Mouse (Mus musculus): ENCODE results near the gene Nt5dc2. TPM values are rescaled to one million over a fixed set of nuclear protein-coding genes. Genes with fewer than 3 reads are reported as not detected.

The Nt5dc2 gene
- polyA plus RNA-seq, 1 experiment, result 141 TPM

GRCm38 (mm10) chr14:31165010-31165409 lies 34.2 kb downstream of the Nt5dc2 start:
- no peak overlapping the region for H3K4me3 ChIP-seq (ENCODE audit: low read depth, low read length)
- H3K9ac ChIP-seq (ENCODE audit: low read depth, poor library complexity, severe bottlenecking), result no peak overlapping the region
- H3K27ac ChIP-seq (ENCODE audit: insufficient read depth, low read length), result no peak overlapping the region
- no peaks in the 10 kb centered on the region for H3K9me3 ChIP-seq (replicated peaks; ENCODE audit: control insufficient read depth, insufficient read depth, low read length, poor library complexity, severe bottlenecking)
- H3K36me3 ChIP-seq (ENCODE audit: control insufficient read depth, insufficient read depth, low read length, poor library complexity, severe bottlenecking), result no peaks in the 10 kb centered on the region
- H3K27me3 ChIP-seq (ENCODE audit: control insufficient read depth, insufficient read depth, low read length, poor library complexity, severe bottlenecking), result no peaks in the 10 kb centered on the region
- TF ChIP-seq EP300 (IDR thresholded peaks at IDR 0.05; ENCODE audit: insufficient read depth, low read depth, low read length) (no peak), POLR2A (IDR thresholded peaks at IDR 0.05; ENCODE audit: insufficient read depth, low read length) (no peak), CTCF (IDR thresholded peaks at IDR 0.05; ENCODE audit: low read depth, low read length) (no peak)
- no peaks in the 10 kb centered on the region for H3K4me1 ChIP-seq (ENCODE audit: control insufficient read depth, insufficient read depth, low read length)

- no peak overlapping the region for H3K4me3 ChIP-seq (ENCODE audit: low read depth, low read length)
- H3K4me1 ChIP-seq (ENCODE audit: control insufficient read depth, insufficient read depth, low read length), result no peaks in the 10 kb centered on the region
- H3K9ac ChIP-seq (ENCODE audit: low read depth, poor library complexity, severe bottlenecking), result no peak overlapping the region
- H3K36me3 ChIP-seq (ENCODE audit: control insufficient read depth, insufficient read depth, low read length, poor library complexity, severe bottlenecking), result no peaks in the 10 kb centered on the region
- no peaks in the 10 kb centered on the region for H3K27me3 ChIP-seq (ENCODE audit: control insufficient read depth, insufficient read depth, low read length, poor library complexity, severe bottlenecking)
- TF ChIP-seq POLR2A (IDR thresholded peaks at IDR 0.05; ENCODE audit: insufficient read depth, low read length) (no peak), CTCF (IDR thresholded peaks at IDR 0.05; ENCODE audit: low read depth, low read length) (no peak), EP300 (IDR thresholded peaks at IDR 0.05; ENCODE audit: insufficient read depth, low read depth, low read length) (no peak)
- H3K9me3 ChIP-seq (replicated peaks; ENCODE audit: control insufficient read depth, insufficient read depth, low read length, poor library complexity, severe bottlenecking), result no peaks in the 10 kb centered on the region
- no peak overlapping the region for H3K27ac ChIP-seq (ENCODE audit: insufficient read depth, low read length)
Measured at GRCm38 (mm10) chr14:31165458-31165857, 34.6 kb downstream of the Nt5dc2 start.

- TF ChIP-seq EP300 (IDR thresholded peaks at IDR 0.05; ENCODE audit: insufficient read depth, low read depth, low read length) (no peak), POLR2A (IDR thresholded peaks at IDR 0.05; ENCODE audit: insufficient read depth, low read length) (no peak), CTCF (IDR thresholded peaks at IDR 0.05; ENCODE audit: low read depth, low read length) (no peak)
- peaks cover under 1% of the 10 kb centered on the region; the same call in 1 of the 2 replicates for H3K36me3 ChIP-seq (ENCODE audit: control insufficient read depth, insufficient read depth, low read length, poor library complexity, severe bottlenecking)
- H3K27me3 ChIP-seq (ENCODE audit: control insufficient read depth, insufficient read depth, low read length, poor library complexity, severe bottlenecking), result no peaks in the 10 kb centered on the region
- no peak overlapping the region for H3K27ac ChIP-seq (ENCODE audit: insufficient read depth, low read length)
- H3K4me3 ChIP-seq (ENCODE audit: low read depth, low read length), result no peak overlapping the region
- H3K9me3 ChIP-seq (replicated peaks; ENCODE audit: control insufficient read depth, insufficient read depth, low read length, poor library complexity, severe bottlenecking), result no peaks in the 10 kb centered on the region
- no peak overlapping the region for H3K9ac ChIP-seq (ENCODE audit: low read depth, poor library complexity, severe bottlenecking)
- H3K4me1 ChIP-seq (ENCODE audit: control insufficient read depth, insufficient read depth, low read length), result no peaks in the 10 kb centered on the region
Measured at GRCm38 (mm10) chr14:31165991-31166630, 35.3 kb downstream of the Nt5dc2 start.

- no peak overlapping the region for H3K4me3 ChIP-seq (ENCODE audit: low read depth, low read length)
- H3K27ac ChIP-seq (ENCODE audit: insufficient read depth, low read length), result no peak overlapping the region
- no peak overlapping the region for H3K9ac ChIP-seq (ENCODE audit: low read depth, poor library complexity, severe bottlenecking)
- TF ChIP-seq EP300 (IDR thresholded peaks at IDR 0.05; ENCODE audit: insufficient read depth, low read depth, low read length), result no peak
- TF ChIP-seq POLR2A (IDR thresholded peaks at IDR 0.05; ENCODE audit: insufficient read depth, low read length), result no peak
- TF ChIP-seq CTCF (IDR thresholded peaks at IDR 0.05; ENCODE audit: low read depth, low read length), result no peak
- H3K36me3 ChIP-seq (ENCODE audit: control insufficient read depth, insufficient read depth, low read length, poor library complexity, severe bottlenecking), result peaks cover 8% of the 10 kb centered on the region
- H3K4me1 ChIP-seq (ENCODE audit: control insufficient read depth, insufficient read depth, low read length), result no peaks in the 10 kb centered on the region
- no peaks in the 10 kb centered on the region for H3K27me3 ChIP-seq (ENCODE audit: control insufficient read depth, insufficient read depth, low read length, poor library complexity, severe bottlenecking)
- no peaks in the 10 kb centered on the region for H3K9me3 ChIP-seq (replicated peaks; ENCODE audit: control insufficient read depth, insufficient read depth, low read length, poor library complexity, severe bottlenecking)
Measured at GRCm38 (mm10) chr14:31166827-31167226, 36.0 kb downstream of the Nt5dc2 start.

GRCm38 (mm10) chr14:31168425-31168824 lies 37.6 kb downstream of the Nt5dc2 start, which contains the start of gene Stab1:
TSS of gene Stab1 (minus strand) at chr14:31168641.
- TF ChIP-seq EP300 (IDR thresholded peaks at IDR 0.05; ENCODE audit: insufficient read depth, low read depth, low read length), result no peak
- no peak for TF ChIP-seq CTCF (IDR thresholded peaks at IDR 0.05; ENCODE audit: low read depth, low read length)
- TF ChIP-seq POLR2A (IDR thresholded peaks at IDR 0.05; ENCODE audit: insufficient read depth, low read length), result no peak
- H3K36me3 ChIP-seq (ENCODE audit: control insufficient read depth, insufficient read depth, low read length, poor library complexity, severe bottlenecking), result peaks cover 24% of the 10 kb centered on the region
- no peak within 1 kb of the TSS for H3K27ac ChIP-seq (ENCODE audit: insufficient read depth, low read length)
- no peak within 1 kb of the TSS for H3K4me3 ChIP-seq (ENCODE audit: low read depth, low read length)
- H3K27me3 ChIP-seq (ENCODE audit: control insufficient read depth, insufficient read depth, low read length, poor library complexity, severe bottlenecking), result no peaks in the 10 kb centered on the region
- H3K9me3 ChIP-seq (replicated peaks; ENCODE audit: control insufficient read depth, insufficient read depth, low read length, poor library complexity, severe bottlenecking), result no peaks in the 10 kb centered on the region
- no peak within 1 kb of the TSS for H3K9ac ChIP-seq (ENCODE audit: low read depth, poor library complexity, severe bottlenecking)
- no peaks in the 10 kb centered on the region for H3K4me1 ChIP-seq (ENCODE audit: control insufficient read depth, insufficient read depth, low read length)

GRCm38 (mm10) chr14:31169508-31169907 lies 38.7 kb downstream of the Nt5dc2 start:
- H3K9ac ChIP-seq (ENCODE audit: low read depth, poor library complexity, severe bottlenecking), result no peak overlapping the region
- no peak overlapping the region for H3K4me3 ChIP-seq (ENCODE audit: low read depth, low read length)
- H3K27ac ChIP-seq (ENCODE audit: insufficient read depth, low read length), result no peak overlapping the region
- H3K9me3 ChIP-seq (replicated peaks; ENCODE audit: control insufficient read depth, insufficient read depth, low read length, poor library complexity, severe bottlenecking), result no peaks in the 10 kb centered on the region
- TF ChIP-seq EP300 (IDR thresholded peaks at IDR 0.05; ENCODE audit: insufficient read depth, low read depth, low read length) (no peak), CTCF (IDR thresholded peaks at IDR 0.05; ENCODE audit: low read depth, low read length) (no peak), POLR2A (IDR thresholded peaks at IDR 0.05; ENCODE audit: insufficient read depth, low read length) (no peak)
- no peaks in the 10 kb centered on the region for H3K4me1 ChIP-seq (ENCODE audit: control insufficient read depth, insufficient read depth, low read length)
- H3K36me3 ChIP-seq (ENCODE audit: control insufficient read depth, insufficient read depth, low read length, poor library complexity, severe bottlenecking), result peaks cover 24% of the 10 kb centered on the region
- H3K27me3 ChIP-seq (ENCODE audit: control insufficient read depth, insufficient read depth, low read length, poor library complexity, severe bottlenecking), result no peaks in the 10 kb centered on the region
